Mouse (Mus musculus) retina, postnatal 7 days (tissue): ENCODE data around the gene Ccm2l.

ENCODE experiments used
- DNase-seq: peaks from one replicate; pipeline ENCODE4 v3.0.0-alpha.2; 2012; ENCODE audit warnings: low read depth, low spot score

Ccm2l gene

GRCm38 (mm10) chr2:153065747-153066508 lies at the start of gene Ccm2l:
Gene Ccm2l (plus strand): TSS chr2:153065955.
- DNase-seq: no peak

GRCm38 (mm10) chr2:153016786-153017185 lies 49.0 kb upstream of the Ccm2l start:
- no peak for DNase-seq

DNA sequence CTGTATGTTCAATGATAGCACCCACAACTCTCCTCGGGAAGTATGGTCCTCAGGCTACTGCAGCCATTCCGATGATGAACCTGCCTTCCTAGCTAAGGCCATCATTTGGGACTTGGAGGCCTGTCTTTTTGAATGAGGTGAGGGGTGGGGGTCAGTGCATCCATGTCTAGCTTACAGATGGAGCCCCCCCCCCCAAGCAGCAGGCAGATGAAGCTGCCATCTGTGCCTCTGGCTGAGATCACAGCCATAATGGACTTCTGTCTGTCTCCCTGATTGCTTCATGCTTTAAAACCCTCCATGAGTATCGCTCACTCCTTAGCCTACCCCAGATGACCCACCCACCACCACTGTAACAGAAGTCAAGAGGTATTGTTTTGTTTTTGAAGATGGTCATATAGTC lies 46.4 kb upstream of the Ccm2l start:
- DNase-seq: no peak

DNA sequence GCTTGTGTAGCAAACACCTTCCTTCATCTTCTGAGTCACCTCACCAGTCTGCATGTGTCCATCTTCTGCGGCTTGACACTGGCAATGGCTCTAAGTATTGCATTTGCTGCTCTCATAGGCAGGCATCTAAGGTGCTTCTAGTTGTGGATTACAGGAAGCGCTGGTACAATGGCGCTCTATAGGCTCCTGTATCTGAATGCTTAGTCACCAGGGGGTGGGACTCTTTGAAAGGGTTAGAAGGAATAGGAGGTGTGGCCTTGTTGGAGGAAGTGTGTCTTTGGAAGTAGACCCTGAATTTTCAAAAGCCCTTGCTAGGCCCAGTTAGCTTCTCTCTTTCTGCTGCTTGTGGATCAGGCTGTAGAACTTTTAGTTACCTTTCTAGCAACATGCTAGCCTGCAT lies 44.6 kb upstream of the Ccm2l start:
- no peak for DNase-seq

GRCm38 (mm10) chr2:153022855-153023254 lies 42.9 kb upstream of the Ccm2l start:
- DNase-seq: no peak

DNA sequence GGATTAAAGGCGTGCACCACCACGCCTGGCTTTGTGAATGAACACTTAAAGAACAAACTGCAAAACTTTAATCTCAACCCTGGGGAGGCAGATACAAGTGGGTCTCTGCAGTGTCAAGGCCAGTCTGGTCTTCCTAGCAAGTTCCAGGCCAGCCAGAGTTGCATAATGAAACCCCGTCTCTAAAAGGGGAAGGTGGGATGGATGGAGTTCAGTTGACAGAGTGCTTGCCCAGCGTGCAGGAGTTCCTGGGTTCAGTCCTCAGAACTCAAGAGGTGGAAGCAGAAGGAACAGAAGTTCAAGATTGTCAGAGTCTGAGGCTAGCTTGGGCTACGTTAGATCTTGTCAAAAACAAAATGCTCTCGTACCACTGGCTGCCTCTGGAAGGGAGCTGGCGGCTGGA lies 39.7 kb upstream of the Ccm2l start:
- DNase-seq: no peak

GRCm38 (mm10) chr2:153027501-153027900 lies 38.3 kb upstream of the Ccm2l start:
- DNase-seq: no peak

GRCm38 (mm10) chr2:153030422-153030821 lies 35.3 kb upstream of the Ccm2l start:
- DNase-seq: no peak

- DNase-seq: no peak
These were observed 34.4 kb upstream of the Ccm2l start, which contains the start of gene Xkr7 for GRCm38 (mm10) chr2:153031126-153032082. Gene Xkr7 (plus strand): TSS chr2:153031852.

GRCm38 (mm10) chr2:153032083-153032842 lies 33.5 kb upstream of the Ccm2l start:
- DNase-seq: no peak

GRCm38 (mm10) chr2:153032973-153033372 lies 32.8 kb upstream of the Ccm2l start:
- DNase-seq: no peak

DNA sequence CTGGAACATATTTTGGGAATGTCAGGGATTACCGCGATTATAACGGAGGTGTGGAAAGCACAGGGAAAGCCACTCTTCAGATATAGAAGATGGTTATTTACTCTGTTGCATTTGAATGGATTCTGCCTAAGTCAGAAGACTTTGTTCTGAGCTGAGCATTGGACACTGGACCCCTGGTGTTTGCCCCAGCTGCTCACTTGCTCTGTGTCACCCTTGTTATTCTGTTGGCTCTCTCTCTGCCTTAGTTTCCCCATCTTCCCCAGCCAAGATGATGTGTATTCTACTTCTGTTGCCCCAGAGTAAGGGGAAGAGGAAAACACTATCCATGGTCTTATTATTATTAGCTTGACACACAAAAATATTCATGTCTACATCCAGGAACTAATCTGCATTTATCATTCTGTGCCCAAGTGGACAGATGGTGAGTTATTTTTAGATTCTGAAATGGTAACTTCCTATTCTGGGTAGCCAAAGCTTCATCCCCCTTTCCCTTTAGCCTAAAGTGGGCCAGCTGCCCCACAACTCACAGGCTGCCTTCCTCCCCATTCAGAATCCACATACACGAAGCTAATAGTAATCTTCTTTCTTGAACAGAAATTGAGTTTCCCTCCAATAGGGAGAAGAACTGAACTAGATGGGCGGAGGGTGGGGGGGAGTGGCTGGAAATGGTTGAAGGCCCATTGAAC lies 32.1 kb upstream of the Ccm2l start:
- DNase-seq: no peak

DNA sequence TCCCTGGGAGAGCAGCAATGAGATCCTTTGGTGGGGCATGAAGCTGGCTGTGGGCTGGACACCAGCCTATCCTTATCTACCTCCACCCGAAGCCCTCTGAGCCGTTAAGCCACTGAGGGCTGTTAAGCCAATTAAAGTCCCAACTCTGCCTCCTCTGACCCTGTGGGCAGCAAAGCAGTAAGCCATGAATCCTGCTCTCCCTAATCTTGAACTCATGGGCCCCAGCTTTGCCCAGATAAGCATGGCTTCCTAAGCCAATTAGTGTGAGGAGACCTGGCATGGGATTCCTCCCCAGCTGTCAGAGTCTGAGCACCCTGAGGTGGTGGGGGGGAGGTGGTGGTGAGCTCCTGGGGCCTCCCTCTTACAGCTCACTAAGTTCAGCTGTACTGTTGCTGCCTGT lies 29.1 kb upstream of the Ccm2l start:
- DNase-seq: peak; percentile 93

DNA sequence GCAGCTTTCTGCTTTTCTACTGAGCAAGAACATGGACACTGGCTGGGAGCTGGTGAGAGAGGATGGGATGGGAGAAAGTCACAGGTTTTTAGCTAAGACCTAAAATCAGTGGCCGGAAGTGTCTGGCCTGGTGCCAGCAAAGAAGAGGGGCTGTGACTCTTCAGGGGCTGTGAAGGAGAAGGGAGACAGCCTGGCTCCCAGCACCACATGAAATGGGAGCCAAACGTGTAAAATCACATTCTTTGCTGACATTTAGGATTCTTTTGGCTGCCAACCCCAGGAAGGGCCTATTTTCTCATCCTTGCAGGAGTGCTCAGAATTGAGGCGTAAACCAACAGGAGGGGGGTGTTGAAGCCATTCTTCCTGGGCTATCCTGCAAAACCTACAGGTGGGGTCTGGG lies 21.9 kb upstream of the Ccm2l start:
- no peak for DNase-seq

GRCm38 (mm10) chr2:153045884-153046299 lies 19.9 kb upstream of the Ccm2l start:
- DNase-seq: no peak

DNA sequence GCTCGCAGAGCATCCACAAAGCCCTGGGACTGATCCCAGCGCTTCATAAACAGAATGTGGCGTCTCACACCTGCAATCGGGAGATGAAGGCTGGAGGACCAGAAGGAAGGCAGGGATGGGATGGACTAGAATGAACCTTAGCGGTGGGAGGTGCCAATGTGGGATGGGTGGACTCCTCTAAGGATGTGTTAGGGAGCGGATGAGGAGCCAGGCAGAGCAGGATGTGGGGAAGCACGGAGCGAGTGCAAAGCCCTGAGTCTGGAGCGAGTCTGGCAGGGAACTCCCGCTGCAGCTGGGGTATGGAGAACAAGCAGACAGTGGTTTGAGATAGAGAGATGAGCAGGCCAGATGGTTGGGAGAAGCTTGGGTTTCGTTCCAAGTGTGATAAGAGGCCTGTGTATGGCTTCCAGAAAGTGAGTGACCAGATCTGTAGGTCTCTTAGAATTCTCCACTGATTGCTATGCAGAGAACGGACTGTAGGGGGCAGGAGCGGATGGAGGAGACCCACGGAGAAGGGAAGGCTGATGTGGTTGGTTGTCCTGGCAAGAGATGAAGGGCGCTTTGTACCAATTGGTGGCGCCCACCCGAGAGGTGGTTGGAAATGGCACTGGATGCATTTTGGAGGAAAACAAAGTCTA lies 17.8 kb upstream of the Ccm2l start:
- no peak for DNase-seq

- no peak for DNase-seq
These were observed 16.3 kb upstream of the Ccm2l start for GRCm38 (mm10) chr2:153049288-153049996.

GRCm38 (mm10) chr2:153049997-153050358 lies 15.8 kb upstream of the Ccm2l start:
- DNase-seq: no peak

GRCm38 (mm10) chr2:153051095-153051494 lies 14.7 kb upstream of the Ccm2l start:
- no peak for DNase-seq

- DNase-seq: no peak
These were observed 14.2 kb upstream of the Ccm2l start for GRCm38 (mm10) chr2:153051537-153051936.
